Mouse (Mus musculus) liver (tissue): Measurements from ENCODE around the gene Pou2f1.

ENCODE experiments used
- DNase-seq: peaks from one replicate; pipeline ENCODE4 v3.0.0-alpha.2; 2020; ENCODE audit warnings: mixed read lengths

Gene Pou2f1

GRCm38 (mm10) chr1:165943270-165943669 is 59.2 kb downstream of the Pou2f1 start:
- no peak for DNase-seq

DNA sequence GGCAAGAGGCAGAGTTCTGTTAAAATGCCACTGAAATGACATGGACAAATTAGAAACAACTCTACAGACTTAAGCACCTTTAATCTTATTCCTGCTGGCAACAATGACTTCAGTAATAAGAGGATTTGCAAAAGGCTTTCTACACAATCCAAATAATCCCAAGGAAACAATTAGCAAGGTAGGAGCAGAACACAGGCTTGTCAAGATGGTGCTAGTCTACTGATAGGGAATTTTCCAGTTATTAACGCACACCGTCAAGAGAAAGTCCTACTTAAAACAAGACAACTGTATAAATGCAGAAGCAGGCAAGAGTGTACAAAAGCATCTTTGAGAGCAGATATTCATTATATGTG is 67.0 kb downstream of the Pou2f1 start:
- no peak for DNase-seq

DNA sequence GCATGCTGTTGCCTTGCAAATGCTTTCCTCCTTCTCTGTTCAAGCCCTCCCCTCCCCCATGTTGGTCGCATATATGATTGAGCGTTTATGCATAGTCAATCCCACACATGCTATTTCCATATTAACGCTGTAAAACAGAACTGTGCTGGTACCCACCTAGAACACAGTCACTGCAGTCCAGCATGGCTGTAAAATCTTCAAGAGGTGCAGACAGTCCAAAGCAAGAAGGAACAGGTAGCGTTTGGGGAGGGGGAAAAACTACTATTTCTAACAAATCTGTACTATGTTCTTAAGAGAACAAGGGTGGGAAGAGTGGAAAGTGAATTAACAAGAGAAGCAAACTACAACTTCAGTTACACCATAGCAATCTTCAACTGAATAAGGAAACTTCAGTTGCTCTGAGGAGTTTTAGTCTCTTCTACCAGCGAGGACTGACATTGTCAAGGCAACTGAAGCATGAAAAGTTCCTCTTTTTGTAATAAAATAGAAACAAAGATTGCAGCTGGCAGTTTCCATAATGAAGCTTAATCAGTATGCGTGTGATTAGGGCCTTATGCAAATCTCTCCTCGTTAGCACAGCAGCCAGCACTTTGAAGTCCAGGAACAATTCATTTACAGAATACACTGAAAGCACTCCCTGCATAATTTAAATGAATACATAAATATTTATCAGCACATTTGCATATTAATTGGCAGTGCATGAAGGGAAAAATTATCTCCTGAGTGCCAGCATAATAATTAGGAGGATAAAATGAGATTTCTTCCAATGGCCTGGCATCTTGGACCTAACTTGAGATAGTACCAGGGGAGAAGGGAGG is 67.6 kb downstream of the Pou2f1 start:
- DNase-seq = no peak

- no peak for DNase-seq
Observed at GRCm38 (mm10) chr1:165933915-165934647, 68.4 kb downstream of the Pou2f1 start.

DNA sequence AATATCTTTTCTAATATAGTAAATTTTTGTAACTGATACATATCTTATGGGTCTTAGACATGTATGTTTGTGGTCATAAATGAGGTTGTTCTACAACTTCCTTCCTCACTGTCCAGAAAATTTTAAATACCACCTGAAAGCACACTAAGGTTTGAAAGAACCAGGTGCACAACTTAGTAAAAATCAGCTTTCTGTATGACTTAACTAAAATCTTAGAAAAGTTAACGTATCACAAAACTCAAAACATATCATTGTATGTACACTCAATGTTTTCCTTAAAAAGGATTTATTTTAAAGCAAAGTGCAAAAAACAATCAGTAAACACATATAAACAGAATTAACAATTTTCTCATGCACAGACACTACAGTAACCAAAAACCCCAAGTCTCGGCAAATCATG is 69.6 kb downstream of the Pou2f1 start:
- DNase-seq = no peak

DNA sequence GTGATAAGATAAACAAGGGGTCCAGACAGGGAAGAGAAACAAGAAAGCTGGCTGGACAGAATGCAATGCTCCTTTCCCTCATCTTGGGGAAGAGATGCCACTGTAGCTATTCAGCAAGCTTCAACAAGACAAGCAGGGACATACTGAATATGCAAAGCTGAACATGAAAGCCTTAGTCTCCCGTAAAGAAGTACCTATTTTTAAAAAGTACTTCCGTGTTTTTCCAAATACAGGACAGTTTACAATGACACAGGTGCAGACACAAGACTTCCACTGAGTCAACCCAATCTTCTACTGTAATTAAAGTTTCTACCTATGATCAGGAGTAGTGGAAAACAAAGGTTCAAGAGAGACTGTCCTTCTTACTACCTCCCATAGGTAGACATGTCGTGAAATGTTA is 72.0 kb downstream of the Pou2f1 start:
- no peak for DNase-seq

- no peak for DNase-seq
Observed at GRCm38 (mm10) chr1:165927507-165928279, 74.8 kb downstream of the Pou2f1 start.

GRCm38 (mm10) chr1:165925207-165925606 is 77.3 kb downstream of the Pou2f1 start:
- DNase-seq = no peak

- DNase-seq = no peak
Observed at GRCm38 (mm10) chr1:165922488-165922887, 80.0 kb downstream of the Pou2f1 start.

DNA sequence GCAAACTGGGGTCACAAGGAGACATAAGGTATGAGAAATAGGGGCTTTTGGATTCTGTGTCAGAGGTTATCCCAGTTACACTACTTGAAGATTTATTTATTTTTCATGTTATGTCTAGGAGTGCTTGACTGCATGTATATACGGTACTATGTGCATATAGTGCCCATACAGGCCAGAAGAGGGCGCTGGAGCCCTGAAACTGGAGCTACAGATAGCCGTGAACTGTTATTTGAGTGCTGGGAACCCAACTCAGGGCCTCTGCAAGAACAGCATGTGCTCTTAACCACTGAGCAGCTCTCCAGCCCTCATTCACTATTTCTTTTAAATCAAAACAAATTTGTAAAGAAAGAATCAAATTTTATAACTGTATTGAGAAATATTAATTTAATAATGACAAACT is 81.5 kb downstream of the Pou2f1 start:
- DNase-seq = no peak

GRCm38 (mm10) chr1:165914416-165914801 is 88.1 kb downstream of the Pou2f1 start:
- DNase-seq = no peak

GRCm38 (mm10) chr1:165913720-165914415 is 88.6 kb downstream of the Pou2f1 start:
- DNase-seq = no peak

- no peak for DNase-seq
Observed at GRCm38 (mm10) chr1:165909471-165909870, 93.0 kb downstream of the Pou2f1 start.

- peak; percentile 9 for DNase-seq
Observed at GRCm38 (mm10) chr1:165908806-165909205, 93.7 kb downstream of the Pou2f1 start.

- no peak for DNase-seq
Observed at GRCm38 (mm10) chr1:165908153-165908552, 94.3 kb downstream of the Pou2f1 start.

DNA sequence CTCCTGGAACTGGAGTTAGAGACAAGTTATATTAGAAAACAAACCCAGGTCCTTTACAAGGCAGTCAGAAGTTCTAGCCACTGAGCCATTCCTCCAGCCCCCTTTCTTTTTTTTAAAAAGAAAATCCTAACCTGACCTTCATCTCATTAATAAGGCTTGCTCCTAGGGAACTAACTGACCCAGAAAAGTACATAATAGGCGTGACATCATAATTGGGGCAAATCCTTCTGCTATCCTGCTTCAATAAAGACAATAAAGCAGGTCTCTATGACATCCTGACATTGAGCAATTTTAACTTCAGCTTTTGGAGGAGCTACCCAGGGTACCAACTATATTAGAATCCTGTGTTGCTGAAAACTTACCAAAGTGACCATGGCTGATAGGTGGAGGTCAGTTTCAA is 98.9 kb downstream of the Pou2f1 start:
- no peak for DNase-seq

GRCm38 (mm10) chr1:165891686-165892085 is 110.8 kb downstream of the Pou2f1 start:
- DNase-seq = no peak

GRCm38 (mm10) chr1:165882146-165882900 is 120.2 kb downstream of the Pou2f1 start:
- DNase-seq = no peak

DNA sequence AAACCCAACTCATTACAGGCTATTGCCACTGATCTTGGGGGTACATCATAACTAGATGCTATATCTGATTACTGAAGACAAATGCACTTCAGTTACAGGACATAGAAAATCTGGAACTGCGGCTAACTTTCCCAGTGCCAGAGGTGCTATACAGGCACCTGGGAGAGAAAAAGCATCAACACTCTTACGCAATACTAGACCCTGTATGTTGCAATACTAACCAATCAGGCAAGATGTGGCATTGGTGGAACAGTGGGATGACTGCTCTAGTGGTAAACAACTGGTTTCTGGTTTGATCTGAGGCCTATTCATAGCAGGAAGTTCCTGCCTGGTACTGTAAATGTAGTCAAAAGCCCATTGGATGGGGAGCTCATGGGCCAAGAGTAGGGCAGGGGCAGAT is 123.7 kb downstream of the Pou2f1 start:
- DNase-seq = no peak

DNA sequence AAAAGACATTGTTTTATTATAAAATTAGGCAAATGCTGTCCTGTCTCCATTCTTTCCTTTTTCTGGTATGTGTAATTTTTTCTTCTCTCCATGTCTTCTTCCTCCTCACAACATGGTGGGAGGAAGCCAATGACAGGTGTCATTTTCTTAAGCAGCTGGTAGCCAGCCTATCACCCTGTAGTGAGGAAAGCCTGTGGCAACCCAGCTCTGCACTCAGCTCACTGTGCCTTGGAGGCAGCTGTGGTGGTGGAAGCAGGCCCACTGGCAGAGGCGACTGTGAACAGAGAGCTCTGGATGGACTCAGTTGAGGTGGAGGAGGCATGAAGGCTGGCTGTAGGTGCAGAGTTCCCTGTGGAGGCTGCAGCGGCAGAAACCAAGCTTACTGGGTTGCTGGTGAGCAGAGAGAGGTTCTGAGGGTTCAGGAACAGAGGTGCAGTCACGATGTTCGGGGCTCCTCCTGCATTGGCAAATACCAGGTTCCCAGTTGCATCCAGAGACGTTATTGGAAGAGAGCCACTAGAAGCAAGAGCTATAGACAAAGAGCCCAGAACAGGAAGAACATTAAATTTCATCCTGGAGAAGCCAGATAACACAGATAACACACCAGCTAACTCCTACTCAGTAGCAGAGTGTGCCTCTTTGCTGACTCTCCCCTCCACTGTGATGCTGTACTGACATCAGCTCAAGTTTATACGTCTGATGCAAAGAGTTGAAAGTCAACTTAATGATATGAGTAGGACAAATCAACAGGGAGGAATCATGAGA is 126.8 kb downstream of the Pou2f1 start:
- no peak for DNase-seq

- no peak for DNase-seq
Observed at GRCm38 (mm10) chr1:165874645-165875044, 127.8 kb downstream of the Pou2f1 start.
